Mouse (Mus musculus) myocyte (in vitro differentiated cells): Measurements from ENCODE around the gene Lgalsl.

Experiments
- CEBPB ChIP-seq: IDR thresholded peaks from 2 replicates; pipeline ENCODE4 v1.6.1; 2011; ENCODE audit warnings: mild to moderate bottlenecking, moderate library complexity; ENCODE audit not compliant: poor library complexity, insufficient read depth, severe bottlenecking
- POLR2A ChIP-seq: IDR thresholded peaks from one replicate; pipeline ENCODE4 v1.6.1; 2011; ENCODE audit warnings: low read depth, mild to moderate bottlenecking, control low read depth, moderate library complexity; ENCODE audit not compliant: insufficient read length
- SRF ChIP-seq: IDR thresholded peaks from one replicate; pipeline ENCODE4 v1.6.1; 2011; ENCODE audit warnings: low read depth; ENCODE audit not compliant: control insufficient read depth, insufficient read length
- USF1 ChIP-seq: IDR thresholded peaks from one replicate; pipeline ENCODE4 v1.6.1; 2011; ENCODE audit warnings: low read depth, mild to moderate bottlenecking, control low read depth, moderate library complexity

- TF ChIP-seq CEBPB, result no peak
- no peak for TF ChIP-seq USF1
- TF ChIP-seq SRF, result no peak
- no peak for TF ChIP-seq POLR2A
These were observed 7.6 kb downstream of the Lgalsl start for GRCm38 (mm10) chr11:20823301-20823700.
